8 mouse cellular contexts compared by ENCODE assay signal in genomic region chr2:136911958-136912411, GRCm38 (mm10). TPM values are rescaled to one million over a fixed set of nuclear protein-coding genes. Genes with fewer than 3 reads are reported as not detected.
A peak's percentile ranks its signal among the peaks of the same experiment; 100 is the strongest.
DNase-seq lines count a peak whose midpoint lies in the region; ATAC-seq lines count a peak whose summit lies in the region.

No protein-coding gene starts in this region.

- no peak overlapping the region for H3K4me2 ChIP-seq in embryonic facial prominence, embryonic 11.5 days (ENCODE audit: low read depth, low read length)
- H3K4me2 ChIP-seq in hindbrain, embryonic 12.5 days (replicated peaks): no peak overlapping the region
- no peak overlapping the region for H3K4me2 ChIP-seq in stomach, embryonic 15.5 days

- no peaks in the 10 kb centered on the region for H3K4me1 ChIP-seq in embryonic facial prominence, embryonic 11.5 days (ENCODE audit: control insufficient read depth, insufficient read depth, low read length)
- H3K4me1 ChIP-seq in embryonic facial prominence, embryonic 10.5 days: peaks cover 27% of the 10 kb centered on the region
- peaks cover 13% of the 10 kb centered on the region for H3K4me1 ChIP-seq in hindbrain, embryonic 12.5 days
- H3K4me1 ChIP-seq in stomach, embryonic 15.5 days: no peaks in the 10 kb centered on the region

- no peaks in the 10 kb centered on the region for H3K27me3 ChIP-seq in embryonic facial prominence, embryonic 11.5 days (ENCODE audit: control insufficient read depth, insufficient read depth, low read length)
- H3K27me3 ChIP-seq in embryonic facial prominence, embryonic 10.5 days (replicated peaks; ENCODE audit: low read depth, poor library complexity, severe bottlenecking): no peaks in the 10 kb centered on the region
- no peaks in the 10 kb centered on the region for H3K27me3 ChIP-seq in hindbrain, embryonic 12.5 days
- H3K27me3 ChIP-seq in stomach, embryonic 15.5 days (replicated peaks): no peaks in the 10 kb centered on the region

- H3K9ac ChIP-seq in embryonic facial prominence, embryonic 11.5 days (replicated peaks; ENCODE audit: low read length): no peak overlapping the region
- H3K9ac ChIP-seq in hindbrain, embryonic 12.5 days: no peak overlapping the region
- H3K9ac ChIP-seq in stomach, embryonic 15.5 days: no peak overlapping the region

- H3K4me3 ChIP-seq in embryonic facial prominence, embryonic 11.5 days (ENCODE audit: low read depth, low read length): no peak overlapping the region
- no peak overlapping the region for H3K4me3 ChIP-seq in embryonic facial prominence, embryonic 10.5 days
- H3K4me3 ChIP-seq in hindbrain, embryonic 12.5 days: no peak overlapping the region
- H3K4me3 ChIP-seq in stomach, embryonic 15.5 days (replicated peaks): no peak overlapping the region

- DNase-seq in embryonic facial prominence, embryonic 11.5 days (ENCODE audit: low spot score): peak; percentile 4
- no peak for DNase-seq in embryonic facial prominence, embryonic 10.5 days (ENCODE audit: low spot score)
- DNase-seq in lung, postnatal 10 days: peak; percentile 33
- DNase-seq in lung, postnatal 25 days (ENCODE audit: low spot score): no peak
- DNase-seq in cerebellum, adult 9-11 months: no peak
- no peak for DNase-seq in testis, postnatal 10 days (ENCODE audit: low spot score)

- ATAC-seq in embryonic facial prominence, embryonic 11.5 days (replicated peaks; ENCODE audit: insufficient number of reproducible peaks, low FRiP score, low TSS enrichment, low read depth): no peak
- peak; percentile 36; the same call in 1 of the 2 replicates for ATAC-seq in hindbrain, embryonic 12.5 days (ENCODE audit: low FRiP score)
- no peak; the same call in 1 of the 2 replicates for ATAC-seq in stomach, embryonic 15.5 days (ENCODE audit: insufficient read depth, low FRiP score, low read depth)

- WGBS in embryonic facial prominence, embryonic 11.5 days: 35% methylated on average over 4 of the region's 4 CpGs
- 34% methylated on average over 4 of the region's 4 CpGs for WGBS in embryonic facial prominence, embryonic 10.5 days
- WGBS in hindbrain, embryonic 12.5 days: 27% methylated on average over 4 of the region's 4 CpGs
- WGBS in stomach, embryonic 15.5 days: 18% methylated on average over 4 of the region's 4 CpGs

- H3K9me3 ChIP-seq in embryonic facial prominence, embryonic 11.5 days (replicated peaks; ENCODE audit: control insufficient read depth, low read length): no peaks in the 10 kb centered on the region
- H3K9me3 ChIP-seq in embryonic facial prominence, embryonic 10.5 days: no peaks in the 10 kb centered on the region
- H3K9me3 ChIP-seq in hindbrain, embryonic 12.5 days (replicated peaks): no peaks in the 10 kb centered on the region
- no peaks in the 10 kb centered on the region for H3K9me3 ChIP-seq in stomach, embryonic 15.5 days

- no peak overlapping the region for H3K27ac ChIP-seq in embryonic facial prominence, embryonic 11.5 days (replicated peaks; ENCODE audit: low read depth, low read length)
- no peak overlapping the region for H3K27ac ChIP-seq in embryonic facial prominence, embryonic 10.5 days (replicated peaks)
- peak overlapping the region; percentile 7; the same call in 1 of the 2 replicates for H3K27ac ChIP-seq in hindbrain, embryonic 12.5 days
- peak overlapping the region; percentile 2; the same call in 1 of the 2 replicates for H3K27ac ChIP-seq in stomach, embryonic 15.5 days

- H3K36me3 ChIP-seq in embryonic facial prominence, embryonic 11.5 days (replicated peaks; ENCODE audit: control insufficient read depth, insufficient read depth, low read depth, low read length): no peaks in the 10 kb centered on the region
- no peaks in the 10 kb centered on the region for H3K36me3 ChIP-seq in embryonic facial prominence, embryonic 10.5 days (replicated peaks)
- H3K36me3 ChIP-seq in hindbrain, embryonic 12.5 days: no peaks in the 10 kb centered on the region
- H3K36me3 ChIP-seq in stomach, embryonic 15.5 days: no peaks in the 10 kb centered on the region

RNA-seq across cellular contexts. Expression of gene AL731706.1, which starts 20.8 kb away (rescaled TPM):
- polyA plus RNA-seq in embryonic facial prominence, embryonic 11.5 days (2014; fragmentation: Nextera tagmentation; extraction: Ambion mirVana): 28.8 and 30.1 TPM in 2 replicates
- polyA plus RNA-seq in embryonic facial prominence, embryonic 10.5 days (2016; fragmentation: Nextera tagmentation; extraction: Ambion mirVana): 23.5 and 27.6 TPM in 2 replicates
- polyA plus RNA-seq in hindbrain, embryonic 12.5 days (2016; fragmentation: Nextera tagmentation; extraction: Ambion mirVana): 24.1 and 30.3 TPM in 2 replicates
- polyA plus RNA-seq in stomach, embryonic 15.5 days (2015; fragmentation: Nextera tagmentation; extraction: Ambion mirVana): 32.9 and 33.7 TPM in 2 replicates

RNA-seq across cellular contexts. Expression of gene Mkks, which starts 20.8 kb away (rescaled TPM):
- polyA plus RNA-seq in embryonic facial prominence, embryonic 11.5 days (2014; fragmentation: Nextera tagmentation; extraction: Ambion mirVana): 19.9 and 20.7 TPM in 2 replicates
- polyA plus RNA-seq in embryonic facial prominence, embryonic 10.5 days (2016; fragmentation: Nextera tagmentation; extraction: Ambion mirVana): 15.5 TPM in 2 replicates
- 13.1 and 15.8 TPM in 2 replicates for polyA plus RNA-seq in hindbrain, embryonic 12.5 days (2016; fragmentation: Nextera tagmentation; extraction: Ambion mirVana)
- polyA plus RNA-seq in stomach, embryonic 15.5 days (2015; fragmentation: Nextera tagmentation; extraction: Ambion mirVana): 13.1 and 13.3 TPM in 2 replicates

RNA-seq across cellular contexts. Expression of gene Slx4ip, which starts 21.0 kb away (rescaled TPM):
- polyA plus RNA-seq in embryonic facial prominence, embryonic 11.5 days (2014; fragmentation: Nextera tagmentation; extraction: Ambion mirVana): 7.4 and 9.1 TPM in 2 replicates
- polyA plus RNA-seq in embryonic facial prominence, embryonic 10.5 days (2016; fragmentation: Nextera tagmentation; extraction: Ambion mirVana): 7.3 and 8.4 TPM in 2 replicates
- 11.8 and 12.9 TPM in 2 replicates for polyA plus RNA-seq in hindbrain, embryonic 12.5 days (2016; fragmentation: Nextera tagmentation; extraction: Ambion mirVana)
- 5.6 and 6.6 TPM in 2 replicates for polyA plus RNA-seq in stomach, embryonic 15.5 days (2015; fragmentation: Nextera tagmentation; extraction: Ambion mirVana)

RNA-seq across cellular contexts. Expression of gene AL731706.2, which starts 26.5 kb away (rescaled TPM):
- polyA plus RNA-seq in embryonic facial prominence, embryonic 11.5 days (2014; fragmentation: Nextera tagmentation; extraction: Ambion mirVana): 25.1 and 35.8 TPM in 2 replicates
- polyA plus RNA-seq in embryonic facial prominence, embryonic 10.5 days (2016; fragmentation: Nextera tagmentation; extraction: Ambion mirVana): 24.9 and 37.9 TPM in 2 replicates
- polyA plus RNA-seq in hindbrain, embryonic 12.5 days (2016; fragmentation: Nextera tagmentation; extraction: Ambion mirVana): 10.4 and 30.3 TPM in 2 replicates
- polyA plus RNA-seq in stomach, embryonic 15.5 days (2015; fragmentation: Nextera tagmentation; extraction: Ambion mirVana): 31.6 and 32.9 TPM in 2 replicates

Comparison
In these comparisons a context has a peak if more than half of its experiments do, and no peak if none do; other contexts are left out.
1. DNase-seq: peak in embryonic facial prominence, embryonic 11.5 days (single experiment) and lung, postnatal 10 days (single experiment); none in embryonic facial prominence, embryonic 10.5 days (single experiment), lung, postnatal 25 days (single experiment), cerebellum, adult 9-11 months (single experiment) and testis, postnatal 10 days (single experiment).
2. H3K27ac ChIP-seq: peak in hindbrain, embryonic 12.5 days (single experiment) and stomach, embryonic 15.5 days (single experiment); none in embryonic facial prominence, embryonic 11.5 days (single experiment) and embryonic facial prominence, embryonic 10.5 days (single experiment).